Mouse (Mus musculus) C2C12 (cell line): Measurements from ENCODE around the gene Dync2li1.

Experiments
- CTCF ChIP-seq: IDR thresholded peaks from one replicate; pipeline ENCODE4 v1.5.1; 2011; ENCODE audit not compliant: control insufficient read depth, insufficient read depth, insufficient read length
- FOSL1 ChIP-seq: IDR thresholded peaks from one replicate; pipeline ENCODE4 v1.8.0; 2011; ENCODE audit warnings: mild to moderate bottlenecking, low read length; ENCODE audit not compliant: poor library complexity, insufficient read depth, severe bottlenecking
- MAX ChIP-seq: IDR thresholded peaks from one replicate; pipeline ENCODE4 v1.6.1; 2011; ENCODE audit warnings: mild to moderate bottlenecking, control low read depth

- no peak for TF ChIP-seq MAX
- TF ChIP-seq CTCF = no peak
- TF ChIP-seq FOSL1 = no peak
These were observed 6.2 kb upstream of the Dync2li1 start for GRCm38 (mm10) chr17:84620076-84620475.
